Mouse (Mus musculus): ENCODE data around the gene Zfp710. TPM values are rescaled to one million over a fixed set of nuclear protein-coding genes. Genes with fewer than 3 reads are reported as not detected.
"Not testable (repeated sequence)": the region's sequence is repeated elsewhere in the genome, so short reads cannot be mapped to it uniquely, and the experiment has no call there.

The Zfp710 gene
- total RNA-seq, 4 experiments from 2014 or later: 28.5 to 39.5 (median 31.3) TPM

GRCm38 (mm10) chr7:80026990-80027635 lies 2.5 kb downstream of the Zfp710 start:
- DNase-seq (ENCODE audit: low spot score): peak; percentile 72

GRCm38 (mm10) chr7:80027636-80028417 lies 3.2 kb downstream of the Zfp710 start:
- DNase-seq (ENCODE audit: low spot score): no peak

GRCm38 (mm10) chr7:80028418-80028720 lies 3.8 kb downstream of the Zfp710 start:
- no peak for DNase-seq (ENCODE audit: low spot score)

- no peak for DNase-seq (ENCODE audit: low spot score)
Observed at GRCm38 (mm10) chr7:80030009-80030408, 5.4 kb downstream of the Zfp710 start.

- no peak for DNase-seq (ENCODE audit: low spot score)
Observed at GRCm38 (mm10) chr7:80030486-80030885, 5.9 kb downstream of the Zfp710 start.

GRCm38 (mm10) chr7:80030987-80031386 lies 6.4 kb downstream of the Zfp710 start:
- no peak for DNase-seq (ENCODE audit: low spot score)

GRCm38 (mm10) chr7:80031478-80031877 lies 6.9 kb downstream of the Zfp710 start:
- DNase-seq (ENCODE audit: low spot score): no peak

GRCm38 (mm10) chr7:80032216-80033052 lies 7.8 kb downstream of the Zfp710 start:
- DNase-seq (ENCODE audit: low spot score): no peak

- no peak for DNase-seq (ENCODE audit: low spot score)
Observed at GRCm38 (mm10) chr7:80033064-80033717, 8.6 kb downstream of the Zfp710 start.

- DNase-seq (ENCODE audit: low spot score): no peak
Observed at GRCm38 (mm10) chr7:80033771-80034170, 9.2 kb downstream of the Zfp710 start.

GRCm38 (mm10) chr7:80035086-80035485 lies 10.5 kb downstream of the Zfp710 start:
- DNase-seq (ENCODE audit: low spot score): no peak

GRCm38 (mm10) chr7:80035748-80036147 lies 11.1 kb downstream of the Zfp710 start:
- peak; percentile 79 for DNase-seq (ENCODE audit: low spot score)

GRCm38 (mm10) chr7:80039699-80040098 lies 15.1 kb downstream of the Zfp710 start:
- DNase-seq (ENCODE audit: low spot score): no peak

GRCm38 (mm10) chr7:80044170-80044569 lies 19.6 kb downstream of the Zfp710 start:
- peak; percentile 78 for DNase-seq (ENCODE audit: low spot score)

- DNase-seq (ENCODE audit: low spot score): no peak
Observed at GRCm38 (mm10) chr7:80047041-80047440, 22.4 kb downstream of the Zfp710 start.

GRCm38 (mm10) chr7:80049746-80050145 lies 25.1 kb downstream of the Zfp710 start:
- DNase-seq (ENCODE audit: low spot score): no peak

GRCm38 (mm10) chr7:80050382-80050781 lies 25.8 kb downstream of the Zfp710 start:
- not testable (repeated sequence) for DNase-seq (ENCODE audit: low spot score)

GRCm38 (mm10) chr7:80051835-80052234 lies 27.2 kb downstream of the Zfp710 start:
- no peak for DNase-seq (ENCODE audit: low spot score)

GRCm38 (mm10) chr7:80052261-80052660 lies 27.6 kb downstream of the Zfp710 start:
- DNase-seq (ENCODE audit: low spot score): peak; percentile 78

GRCm38 (mm10) chr7:80053147-80053546 lies 28.5 kb downstream of the Zfp710 start:
- DNase-seq (ENCODE audit: low spot score): no peak

GRCm38 (mm10) chr7:80055781-80056180 lies 31.2 kb downstream of the Zfp710 start:
- DNase-seq (ENCODE audit: low spot score): no peak
